Mouse (Mus musculus): ENCODE measurements around the gene Brd4.
A peak's percentile ranks its signal among the peaks of the same experiment; 100 is the strongest.

The Brd4 gene

DNA sequence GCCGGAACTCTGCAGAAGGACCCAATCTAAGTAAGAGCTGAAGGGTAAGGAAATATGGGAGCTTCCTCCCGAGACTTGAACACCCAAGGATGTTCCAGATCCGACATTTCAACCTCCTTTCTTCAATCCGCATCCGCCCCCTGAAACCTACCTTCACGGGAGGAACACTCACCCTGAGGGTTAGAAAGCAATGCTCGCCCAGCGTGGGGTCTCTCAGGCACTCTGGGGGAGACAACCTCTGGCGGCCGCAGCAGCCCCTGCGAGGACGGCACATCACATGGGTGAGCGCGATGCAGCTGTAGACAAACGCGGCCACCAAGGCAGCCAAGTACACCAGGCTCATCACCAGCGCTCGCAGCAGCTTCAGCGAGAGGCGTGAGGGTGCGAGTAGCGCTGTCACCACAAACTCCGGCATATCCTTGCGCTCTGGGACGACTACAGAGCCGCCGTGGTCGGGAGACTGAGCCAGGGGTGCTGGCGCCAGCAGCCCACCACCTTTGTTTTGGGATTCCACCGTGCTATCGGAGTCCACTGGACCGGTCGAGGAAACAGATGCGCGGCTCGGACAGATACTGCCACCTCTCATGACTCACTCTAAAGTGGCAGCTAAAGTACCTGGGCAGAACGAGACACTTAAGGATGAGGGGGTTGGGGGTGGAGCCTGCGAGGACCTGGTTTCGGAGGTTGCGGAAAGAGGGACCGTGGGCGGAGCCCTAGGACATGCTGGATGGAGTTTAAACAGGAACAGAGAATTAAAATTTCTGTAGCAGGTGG, 95.5 kb downstream of the Brd4 start, which contains the start of gene Ephx3:
TSS of gene Ephx3 (minus strand) at position 687 of the 774 bp plus-strand sequence.
- DNase-seq (ENCODE audit: low read depth, low spot score) = peak; percentile 41
- H3K36me3 ChIP-seq (ENCODE audit: control insufficient read depth, insufficient read depth, low read length, poor library complexity, severe bottlenecking) = no peaks in the 10 kb centered on the region
- no peaks in the 10 kb centered on the region for H3K27me3 ChIP-seq (ENCODE audit: control insufficient read depth, insufficient read depth, low read length, poor library complexity, severe bottlenecking)

DNA sequence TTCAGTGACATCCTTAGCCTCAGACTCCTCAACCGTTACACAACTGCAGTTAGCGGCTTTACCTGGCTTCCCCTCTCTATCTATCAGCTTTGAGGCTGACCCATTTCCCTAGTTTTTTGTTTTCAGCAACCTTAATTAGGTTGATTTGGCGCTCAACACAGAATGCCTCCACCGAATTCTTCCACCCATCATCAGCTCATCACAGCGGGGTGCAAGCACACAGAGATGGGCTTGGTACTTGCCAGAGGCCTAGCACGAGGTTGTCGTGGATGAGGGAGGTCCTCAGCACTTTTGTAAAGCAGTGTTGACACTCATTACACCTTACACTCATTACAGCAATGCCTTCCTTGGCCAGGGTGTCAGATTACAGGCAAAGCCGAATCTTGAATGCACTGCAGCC, 101.5 kb downstream of the Brd4 start:
- DNase-seq (ENCODE audit: low read depth, low spot score) = no peak
- Histone ChIP-seq H3K27me3 (ENCODE audit: control insufficient read depth, insufficient read depth, low read length, poor library complexity, severe bottlenecking) (no peaks in the 10 kb centered on the region), H3K36me3 (ENCODE audit: control insufficient read depth, insufficient read depth, low read length, poor library complexity, severe bottlenecking) (no peaks in the 10 kb centered on the region)

DNA sequence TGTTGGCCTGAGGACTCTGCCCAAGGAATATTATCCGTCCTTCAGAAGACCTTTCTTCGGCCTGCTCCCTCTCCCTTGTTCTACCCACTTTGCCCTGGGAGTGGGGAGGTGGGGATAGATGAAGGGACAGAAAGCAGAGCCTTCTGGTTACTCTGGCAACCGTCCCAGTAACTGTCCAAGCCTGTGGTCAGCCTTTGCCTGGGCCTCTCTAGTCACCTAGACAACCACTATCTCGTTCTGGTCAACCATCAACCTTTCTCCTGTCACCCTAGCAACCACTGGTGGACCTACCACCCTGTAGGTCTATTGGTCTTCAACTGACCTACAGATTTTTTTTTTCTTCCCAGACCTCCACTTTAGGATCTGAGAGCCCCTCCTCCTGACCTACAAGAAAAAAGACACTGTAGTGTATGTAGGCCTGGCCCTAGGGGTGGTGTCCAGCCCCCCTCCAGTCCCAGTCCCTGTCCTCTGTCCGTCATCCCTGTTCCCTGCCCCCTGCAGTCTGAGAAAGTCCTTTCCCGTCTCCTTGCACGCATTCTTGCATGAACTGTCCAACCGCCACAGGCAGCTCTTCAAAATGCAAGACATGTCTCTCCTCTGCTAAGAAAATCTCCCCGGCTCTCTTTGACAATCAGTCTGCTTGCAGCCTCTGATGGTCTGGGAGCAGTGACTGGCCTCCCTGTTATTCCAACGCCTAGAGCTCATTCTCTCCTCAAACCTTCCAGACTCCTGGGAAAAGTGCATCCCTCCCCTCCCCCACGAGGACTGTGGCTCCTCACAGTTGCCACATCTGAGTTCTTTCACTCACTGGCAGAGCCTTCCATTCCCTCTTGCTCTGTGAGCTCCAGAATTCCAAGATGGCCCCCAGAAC, 104.7 kb downstream of the Brd4 start:
- no peaks in the 10 kb centered on the region for H3K36me3 ChIP-seq (ENCODE audit: control insufficient read depth, insufficient read depth, low read length, poor library complexity, severe bottlenecking)
- DNase-seq (ENCODE audit: low read depth, low spot score) = no peak
- no peaks in the 10 kb centered on the region for H3K27me3 ChIP-seq (ENCODE audit: control insufficient read depth, insufficient read depth, low read length, poor library complexity, severe bottlenecking)

DNA sequence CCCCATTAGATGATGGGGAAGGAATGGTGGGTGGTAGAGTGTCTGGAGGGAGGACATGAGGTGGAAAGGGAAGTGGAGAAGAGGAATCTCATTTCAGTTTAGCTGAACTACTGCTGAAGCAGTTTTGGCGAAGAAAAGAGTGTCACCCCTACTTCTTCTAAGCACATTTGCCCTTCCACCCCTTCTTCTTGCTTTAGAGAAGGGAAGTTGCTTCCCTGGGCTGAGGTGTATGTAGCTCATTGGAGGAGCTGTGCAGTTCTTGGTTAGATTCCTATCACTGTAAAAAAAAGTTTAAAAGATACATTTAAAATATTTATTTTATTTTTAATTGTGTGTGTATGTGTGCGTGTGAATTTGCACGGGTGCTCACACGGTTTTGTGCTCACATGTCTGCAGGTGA, 107.6 kb downstream of the Brd4 start:
- Histone ChIP-seq H3K36me3 (ENCODE audit: control insufficient read depth, insufficient read depth, low read length, poor library complexity, severe bottlenecking) (no peaks in the 10 kb centered on the region), H3K27me3 (ENCODE audit: control insufficient read depth, insufficient read depth, low read length, poor library complexity, severe bottlenecking) (no peaks in the 10 kb centered on the region)
- no peak for DNase-seq (ENCODE audit: low read depth, low spot score)

DNA sequence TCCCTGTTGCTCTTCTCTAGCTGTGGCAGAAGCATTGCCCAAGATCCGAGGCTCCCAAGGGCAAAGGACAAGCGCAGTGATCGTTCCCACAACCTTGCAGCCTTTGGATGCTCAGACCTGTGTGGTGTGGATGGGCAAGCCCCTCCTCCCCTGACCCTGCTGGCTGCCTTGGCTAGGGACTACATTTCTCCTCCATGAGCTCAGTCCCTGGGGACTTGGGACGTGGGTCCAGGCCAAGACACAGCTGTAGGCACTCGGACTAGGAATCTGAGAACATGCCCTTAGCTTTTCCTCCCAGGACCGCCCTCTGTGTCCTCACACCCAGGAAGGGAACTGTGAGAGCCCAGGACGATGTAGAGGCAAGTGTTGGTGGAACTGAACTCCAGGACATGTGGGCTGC, 111.4 kb downstream of the Brd4 start:
- no peaks in the 10 kb centered on the region for H3K27me3 ChIP-seq (ENCODE audit: control insufficient read depth, insufficient read depth, low read length, poor library complexity, severe bottlenecking)
- H3K36me3 ChIP-seq (ENCODE audit: control insufficient read depth, insufficient read depth, low read length, poor library complexity, severe bottlenecking) = no peaks in the 10 kb centered on the region
- DNase-seq (ENCODE audit: low read depth, low spot score) = no peak

DNA sequence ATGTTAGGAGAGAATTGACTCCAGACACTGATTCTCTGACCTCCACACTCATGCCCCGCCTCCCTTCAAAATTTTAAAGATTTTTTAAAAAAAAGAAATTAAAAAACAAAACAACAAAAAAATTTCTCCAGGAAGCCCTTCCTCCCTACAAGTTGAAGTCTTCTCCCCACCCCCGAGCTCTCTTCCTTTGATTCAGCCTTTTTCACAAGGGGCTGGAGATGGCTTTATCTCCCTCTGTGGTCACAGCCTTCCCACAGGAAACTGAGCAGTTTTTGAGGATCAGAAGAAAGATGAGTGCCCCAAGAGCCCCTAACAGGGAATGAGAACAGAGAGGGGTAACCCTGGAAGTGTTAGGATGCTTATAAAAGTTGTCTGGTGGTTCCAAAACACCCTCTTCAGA, 112.0 kb downstream of the Brd4 start:
- H3K36me3 ChIP-seq (ENCODE audit: control insufficient read depth, insufficient read depth, low read length, poor library complexity, severe bottlenecking) = no peaks in the 10 kb centered on the region
- H3K27me3 ChIP-seq (ENCODE audit: control insufficient read depth, insufficient read depth, low read length, poor library complexity, severe bottlenecking) = no peaks in the 10 kb centered on the region; the same call in 1 of the 2 replicates
- DNase-seq (ENCODE audit: low read depth, low spot score) = no peak

DNA sequence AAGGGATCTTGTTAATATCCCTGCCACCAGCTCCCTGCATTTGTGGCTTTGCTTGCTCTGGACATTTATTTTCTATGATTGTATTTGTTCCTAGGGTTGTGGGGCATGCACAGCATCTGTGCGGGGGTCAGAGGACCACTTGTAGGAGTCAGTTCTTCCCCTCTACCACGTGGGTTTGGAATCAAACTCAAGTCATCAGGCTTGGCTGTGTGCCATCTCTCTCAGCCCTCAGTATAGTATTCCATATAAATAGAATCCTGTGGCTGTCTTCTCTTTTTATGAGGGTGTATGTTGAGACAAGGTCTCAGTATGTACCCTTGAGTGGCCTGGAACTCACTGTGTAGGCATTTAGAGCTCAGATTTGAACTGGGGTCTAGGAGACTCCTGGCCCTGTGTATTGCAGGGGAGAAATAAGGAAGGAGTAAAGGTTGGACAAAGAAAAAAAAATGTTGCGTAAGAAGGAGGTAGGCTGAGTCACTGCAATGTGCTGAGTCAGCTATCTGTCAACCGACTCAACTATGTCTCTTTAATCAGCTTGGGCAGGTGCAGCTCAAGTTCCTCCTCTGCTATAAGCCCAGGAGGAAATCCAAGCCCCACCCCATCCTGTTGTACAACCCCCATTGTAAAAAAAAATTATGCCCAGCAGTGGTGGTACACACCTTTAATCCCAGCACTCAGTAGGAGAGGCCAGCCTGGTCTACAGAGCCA, 114.8 kb downstream of the Brd4 start:
- Histone ChIP-seq H3K27me3 (ENCODE audit: control insufficient read depth, insufficient read depth, low read length, poor library complexity, severe bottlenecking) (peaks cover 6% of the 10 kb centered on the region), H3K36me3 (ENCODE audit: control insufficient read depth, insufficient read depth, low read length, poor library complexity, severe bottlenecking) (no peaks in the 10 kb centered on the region)
- no peak for DNase-seq (ENCODE audit: low read depth, low spot score)

DNA sequence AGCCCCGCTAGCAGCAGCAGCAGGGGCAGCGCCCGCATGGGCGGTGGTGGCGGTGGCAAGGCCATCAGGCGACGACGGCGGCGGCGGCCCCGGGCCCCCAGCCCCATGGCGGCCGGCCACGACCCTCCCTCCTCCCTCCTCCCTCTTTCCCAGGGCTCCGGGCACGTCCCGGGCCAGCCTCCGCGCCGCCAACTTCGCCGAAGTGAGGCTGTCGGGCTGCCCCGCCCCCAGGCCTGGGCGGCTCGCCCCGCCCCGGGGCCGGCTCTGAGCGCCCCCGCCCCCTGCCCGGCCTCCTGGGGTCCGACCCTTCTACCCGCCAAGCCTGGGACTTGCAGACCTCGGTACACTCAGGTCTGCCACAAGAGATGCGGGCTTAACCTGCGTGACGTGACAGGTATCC, 117.8 kb downstream of the Brd4 start, which contains the start of gene Notch3:
TSS of gene Notch3 (minus strand) at position 166 of the 400 bp plus-strand sequence.
- no peaks in the 10 kb centered on the region for H3K36me3 ChIP-seq (ENCODE audit: control insufficient read depth, insufficient read depth, low read length, poor library complexity, severe bottlenecking)
- peaks cover 8% of the 10 kb centered on the region for H3K27me3 ChIP-seq (ENCODE audit: control insufficient read depth, insufficient read depth, low read length, poor library complexity, severe bottlenecking)
- peak; percentile 15 for DNase-seq (ENCODE audit: low read depth, low spot score)

DNA sequence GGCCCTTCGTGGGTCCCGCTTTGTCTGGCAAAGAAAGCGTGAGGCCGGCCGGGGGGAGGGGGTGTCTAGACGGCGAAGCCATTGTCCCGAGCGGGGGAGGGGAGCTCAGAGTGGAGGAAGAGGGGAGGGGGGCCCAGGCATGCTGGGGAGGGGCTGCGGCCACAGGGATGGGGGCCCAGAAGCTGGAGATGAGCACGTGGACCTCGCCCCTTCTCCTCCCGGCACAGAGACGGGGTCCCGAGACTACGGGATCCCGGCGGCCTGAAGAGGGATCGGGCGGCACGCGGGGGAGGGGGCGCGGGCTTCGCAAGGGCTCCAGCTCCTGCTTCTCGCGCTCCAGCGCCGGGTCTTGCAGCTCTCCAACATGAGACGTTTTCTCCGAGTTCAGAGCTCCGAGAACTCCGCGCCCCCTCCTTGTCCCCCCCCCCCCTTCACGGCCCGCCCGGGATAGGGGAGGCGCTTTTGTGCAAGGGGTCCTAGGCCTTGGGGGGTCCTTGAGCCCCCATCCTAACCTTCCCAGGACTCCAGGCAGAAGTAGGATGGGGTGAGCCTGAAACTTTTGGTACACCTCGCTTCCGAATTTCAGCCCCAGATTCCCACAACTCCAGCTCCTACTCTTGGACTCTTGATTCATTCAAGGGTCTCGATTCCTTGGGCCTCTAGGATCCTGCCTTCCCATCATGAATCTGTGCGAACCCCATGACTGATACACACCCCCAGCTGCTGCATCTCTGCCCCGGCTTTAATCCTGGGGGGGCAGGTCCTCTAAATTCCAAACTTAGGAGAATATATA, 118.5 kb downstream of the Brd4 start:
- Histone ChIP-seq H3K36me3 (ENCODE audit: control insufficient read depth, insufficient read depth, low read length, poor library complexity, severe bottlenecking) (no peaks in the 10 kb centered on the region), H3K27me3 (ENCODE audit: control insufficient read depth, insufficient read depth, low read length, poor library complexity, severe bottlenecking) (peaks cover 8% of the 10 kb centered on the region)
- DNase-seq (ENCODE audit: low read depth, low spot score) = peak; percentile 39

DNA sequence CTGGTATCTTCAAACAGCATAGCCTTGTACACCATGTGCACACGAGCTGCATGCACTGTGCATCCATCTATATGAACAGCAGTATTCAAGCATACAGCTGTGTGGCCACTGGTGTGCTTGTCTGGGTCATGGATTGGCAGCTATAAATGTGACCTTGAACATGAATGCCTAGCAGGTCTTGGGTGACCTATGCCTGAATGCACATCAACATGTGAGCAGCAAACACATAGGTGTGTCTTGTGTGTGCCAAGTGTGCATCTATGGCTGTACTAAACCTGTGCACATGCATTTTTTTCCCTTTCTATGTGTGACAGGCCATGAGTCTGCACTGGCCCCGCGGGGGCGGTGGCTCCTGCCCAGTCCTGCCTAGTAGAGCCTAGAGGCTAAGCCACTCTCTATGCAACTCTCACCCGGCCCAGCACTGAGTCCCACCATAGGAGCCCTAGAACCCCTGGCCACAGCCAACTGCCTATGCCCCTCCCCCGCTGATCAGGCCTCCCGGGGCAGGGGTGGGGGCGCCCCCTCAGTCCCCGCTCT, 119.2 kb downstream of the Brd4 start:
- no peaks in the 10 kb centered on the region for H3K36me3 ChIP-seq (ENCODE audit: control insufficient read depth, insufficient read depth, low read length, poor library complexity, severe bottlenecking)
- H3K27me3 ChIP-seq (ENCODE audit: control insufficient read depth, insufficient read depth, low read length, poor library complexity, severe bottlenecking) = peaks cover 8% of the 10 kb centered on the region
- peak; percentile 18 for DNase-seq (ENCODE audit: low read depth, low spot score)

DNA sequence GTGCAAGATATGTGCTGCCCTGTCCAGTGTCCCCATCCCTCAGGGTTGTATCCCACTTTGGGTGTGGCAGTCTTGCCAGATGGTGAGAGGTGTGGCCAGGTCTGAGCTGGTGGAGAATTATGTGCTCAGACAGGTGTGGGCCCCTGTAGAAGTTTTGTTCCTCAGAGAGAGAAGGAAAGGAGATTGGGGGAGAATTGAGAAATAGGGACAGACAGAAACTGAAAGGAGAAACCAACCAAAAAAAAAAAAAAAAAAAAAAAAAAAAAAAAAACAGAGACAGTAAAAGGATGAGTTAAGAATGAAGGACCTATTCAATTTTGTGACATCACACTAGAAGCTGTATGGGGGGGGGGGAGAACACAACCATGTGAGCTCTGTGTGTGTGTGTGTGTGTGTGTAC, 119.7 kb downstream of the Brd4 start:
- Histone ChIP-seq H3K36me3 (ENCODE audit: control insufficient read depth, insufficient read depth, low read length, poor library complexity, severe bottlenecking) (no peaks in the 10 kb centered on the region), H3K27me3 (ENCODE audit: control insufficient read depth, insufficient read depth, low read length, poor library complexity, severe bottlenecking) (peaks cover 8% of the 10 kb centered on the region)
- no peak for DNase-seq (ENCODE audit: low read depth, low spot score)

DNA sequence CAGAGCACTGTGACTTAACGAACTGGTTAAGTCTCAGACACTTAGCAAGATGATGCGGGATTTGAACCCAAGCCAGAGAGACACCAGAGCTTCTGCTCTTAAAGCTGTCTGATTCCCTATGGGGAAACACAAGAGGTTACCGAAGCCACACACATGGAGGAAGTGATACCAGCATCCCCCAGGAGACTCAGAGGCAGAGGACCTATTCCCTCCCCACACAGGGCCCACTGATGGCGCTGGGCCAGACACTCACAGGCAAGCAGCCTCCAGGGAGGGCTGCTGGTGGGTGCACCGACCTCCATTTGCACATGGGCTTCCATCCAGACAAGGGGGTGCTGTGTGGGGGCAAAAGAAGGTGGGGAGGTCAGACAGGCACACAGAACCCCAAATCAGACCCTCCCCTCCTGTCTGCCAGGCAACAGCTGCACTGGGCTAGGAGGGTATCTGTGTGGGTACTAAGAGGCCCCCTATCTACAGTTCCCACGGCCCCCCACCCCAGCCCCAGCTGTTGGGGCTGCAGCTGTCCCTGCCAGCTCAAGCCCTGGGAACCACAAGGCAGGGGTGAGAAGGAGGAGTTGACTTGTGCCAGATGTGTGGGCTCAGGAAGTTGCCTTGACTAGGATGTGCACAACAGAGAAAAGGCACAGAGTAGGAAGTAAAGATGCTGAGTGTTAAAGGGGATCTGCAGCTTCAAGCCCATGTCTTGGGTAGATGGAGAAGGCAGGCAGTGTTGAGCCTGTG, 120.4 kb downstream of the Brd4 start:
- DNase-seq (ENCODE audit: low read depth, low spot score) = peak; percentile 85
- H3K27me3 ChIP-seq (ENCODE audit: control insufficient read depth, insufficient read depth, low read length, poor library complexity, severe bottlenecking) = peaks cover 8% of the 10 kb centered on the region
- no peaks in the 10 kb centered on the region for H3K36me3 ChIP-seq (ENCODE audit: control insufficient read depth, insufficient read depth, low read length, poor library complexity, severe bottlenecking)

DNA sequence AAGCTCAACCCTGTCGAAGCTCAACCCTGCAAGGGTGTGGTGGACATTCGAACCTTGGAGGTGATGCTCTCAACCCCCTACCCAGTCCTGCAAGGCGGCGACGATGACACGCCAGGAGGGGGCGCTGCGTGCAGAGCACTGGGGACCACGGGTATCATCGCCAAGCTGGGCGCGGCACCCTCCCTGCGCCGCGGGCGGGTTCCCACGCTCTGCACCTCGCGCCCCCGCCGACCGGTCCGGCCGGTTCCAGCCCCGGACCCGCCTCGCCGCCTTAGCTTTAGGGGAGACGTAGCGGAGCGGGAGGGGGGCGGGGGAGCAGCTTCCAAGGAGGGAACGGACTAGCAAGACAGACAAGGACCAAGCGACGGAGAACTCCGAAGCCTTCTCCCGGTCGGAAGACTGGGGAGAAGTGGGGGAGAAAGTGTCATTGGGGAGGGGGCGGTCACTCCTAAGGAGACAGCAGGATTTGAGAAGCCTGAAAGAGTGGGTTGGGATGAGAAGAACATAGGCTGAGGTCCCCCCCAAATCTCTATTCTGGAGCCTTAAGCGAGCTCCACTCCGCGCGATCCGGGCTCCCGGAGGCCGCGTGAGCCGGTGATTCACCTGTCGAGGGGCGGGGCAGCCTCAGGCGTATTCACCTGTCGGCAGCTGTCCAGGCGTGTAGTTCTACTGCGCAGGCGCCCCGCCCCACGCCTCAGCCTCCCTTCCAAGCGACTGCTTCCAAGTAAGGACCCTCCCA, 122.2 kb downstream of the Brd4 start:
- peak; percentile 56 for DNase-seq (ENCODE audit: low read depth, low spot score)
- Histone ChIP-seq H3K27me3 (ENCODE audit: control insufficient read depth, insufficient read depth, low read length, poor library complexity, severe bottlenecking) (peaks cover 8% of the 10 kb centered on the region), H3K36me3 (ENCODE audit: control insufficient read depth, insufficient read depth, low read length, poor library complexity, severe bottlenecking) (no peaks in the 10 kb centered on the region)

Measured in splenic B cell, adult 2 months (primary cell).